Mouse (Mus musculus): Measurements from ENCODE around the gene Macf1. TPM values are rescaled to one million over a fixed set of nuclear protein-coding genes. Genes with fewer than 3 reads are reported as not detected.

Gene Macf1
- total and polyA plus RNA-seq, 3 experiments, result 71.4 to 223 (median 222) TPM

- Histone ChIP-seq H3K79me2 (replicated peaks; ENCODE audit: control insufficient read depth, insufficient read depth, low read length) (no peaks in the 10 kb centered on the region), H3K27me3 (ENCODE audit: control insufficient read depth, insufficient read depth, low read length) (no peaks in the 10 kb centered on the region), H3K4me1 (ENCODE audit: control insufficient read depth, insufficient read depth, low read length) (no peaks in the 10 kb centered on the region), H3K4me3 (no peak overlapping the region), H3K36me3 (ENCODE audit: control insufficient read depth, insufficient read depth, low read length) (no peaks in the 10 kb centered on the region), H3K9ac (ENCODE audit: low read depth, low read length) (no peak overlapping the region), H3K27ac (no peak overlapping the region)
- TF ChIP-seq POLR2A (IDR thresholded peaks at IDR 0.05; ENCODE audit: insufficient read depth, low read depth, low read length) (no peak), EP300 (IDR thresholded peaks at IDR 0.05; ENCODE audit: insufficient read depth, low read depth, low read length) (no peak), CTCF (IDR thresholded peaks at IDR 0.05) (no peak)
- intact Hi-C loops (cut with DNase I), result loop anchor here (5.0 kb wide), 1 partner anchor 49 kb away; no protein-coding TSS in a partner anchor
- no peak for DNase-seq
- WGBS, result 82% methylated on average over 8 of the region's 8 CpGs
These were observed 328.2 kb downstream of the Macf1 start for GRCm38 (mm10) chr4:123355941-123356340.

- no peak overlapping the region for H3K9ac ChIP-seq (ENCODE audit: low read depth, low read length)
- H3K27ac ChIP-seq, result no peak overlapping the region
- H3K4me3 ChIP-seq, result no peak overlapping the region
- 68% methylated on average over 10 of the region's 10 CpGs for WGBS
- H3K79me2 ChIP-seq (replicated peaks; ENCODE audit: control insufficient read depth, insufficient read depth, low read length), result no peaks in the 10 kb centered on the region
- no peaks in the 10 kb centered on the region for H3K27me3 ChIP-seq (ENCODE audit: control insufficient read depth, insufficient read depth, low read length)
- no peak for DNase-seq
- H3K4me1 ChIP-seq (ENCODE audit: control insufficient read depth, insufficient read depth, low read length), result no peaks in the 10 kb centered on the region
- no peaks in the 10 kb centered on the region; the same call in 1 of the 2 replicates for H3K36me3 ChIP-seq (ENCODE audit: control insufficient read depth, insufficient read depth, low read length)
- TF ChIP-seq CTCF (IDR thresholded peaks at IDR 0.05), result no peak
- no peak for TF ChIP-seq EP300 (IDR thresholded peaks at IDR 0.05; ENCODE audit: insufficient read depth, low read depth, low read length)
- TF ChIP-seq POLR2A (IDR thresholded peaks at IDR 0.05; ENCODE audit: insufficient read depth, low read depth, low read length), result no peak
- intact Hi-C loops (cut with DNase I), result no loop called here
These were observed 330.8 kb downstream of the Macf1 start for GRCm38 (mm10) chr4:123353271-123353877.

DNA sequence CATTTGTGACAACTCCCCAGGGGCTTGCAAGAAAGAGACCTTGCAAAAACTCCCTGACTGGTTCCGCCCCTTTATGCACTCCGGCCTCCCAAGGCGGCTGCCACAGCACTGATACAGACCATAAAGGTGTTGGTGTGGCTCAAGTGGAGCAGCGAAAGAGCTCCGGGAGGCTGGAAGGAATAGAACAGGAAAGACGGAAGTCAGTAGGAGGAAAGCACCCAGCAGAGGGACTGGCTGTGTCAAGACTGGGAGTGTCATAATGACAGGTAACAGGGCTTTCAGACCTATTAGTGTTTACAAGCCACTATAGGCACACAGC is 340.7 kb downstream of the Macf1 start:
- DNase-seq, result no peak
- Histone ChIP-seq H3K9ac (ENCODE audit: low read depth, low read length) (no peak overlapping the region), H3K27ac (no peak overlapping the region), H3K79me2 (replicated peaks; ENCODE audit: control insufficient read depth, insufficient read depth, low read length) (no peaks in the 10 kb centered on the region), H3K27me3 (ENCODE audit: control insufficient read depth, insufficient read depth, low read length) (peaks cover 8% of the 10 kb centered on the region), H3K36me3 (ENCODE audit: control insufficient read depth, insufficient read depth, low read length) (no peaks in the 10 kb centered on the region), H3K4me3 (peak overlapping the region; percentile 47), H3K4me1 (ENCODE audit: control insufficient read depth, insufficient read depth, low read length) (no peaks in the 10 kb centered on the region)
- intact Hi-C loops (cut with DNase I), result no loop called here
- TF ChIP-seq EP300 (IDR thresholded peaks at IDR 0.05; ENCODE audit: insufficient read depth, low read depth, low read length) (no peak), CTCF (IDR thresholded peaks at IDR 0.05) (no peak), POLR2A (IDR thresholded peaks at IDR 0.05; ENCODE audit: insufficient read depth, low read depth, low read length) (no peak)
- WGBS, result 4% methylated on average over 6 of the region's 6 CpGs

DNA sequence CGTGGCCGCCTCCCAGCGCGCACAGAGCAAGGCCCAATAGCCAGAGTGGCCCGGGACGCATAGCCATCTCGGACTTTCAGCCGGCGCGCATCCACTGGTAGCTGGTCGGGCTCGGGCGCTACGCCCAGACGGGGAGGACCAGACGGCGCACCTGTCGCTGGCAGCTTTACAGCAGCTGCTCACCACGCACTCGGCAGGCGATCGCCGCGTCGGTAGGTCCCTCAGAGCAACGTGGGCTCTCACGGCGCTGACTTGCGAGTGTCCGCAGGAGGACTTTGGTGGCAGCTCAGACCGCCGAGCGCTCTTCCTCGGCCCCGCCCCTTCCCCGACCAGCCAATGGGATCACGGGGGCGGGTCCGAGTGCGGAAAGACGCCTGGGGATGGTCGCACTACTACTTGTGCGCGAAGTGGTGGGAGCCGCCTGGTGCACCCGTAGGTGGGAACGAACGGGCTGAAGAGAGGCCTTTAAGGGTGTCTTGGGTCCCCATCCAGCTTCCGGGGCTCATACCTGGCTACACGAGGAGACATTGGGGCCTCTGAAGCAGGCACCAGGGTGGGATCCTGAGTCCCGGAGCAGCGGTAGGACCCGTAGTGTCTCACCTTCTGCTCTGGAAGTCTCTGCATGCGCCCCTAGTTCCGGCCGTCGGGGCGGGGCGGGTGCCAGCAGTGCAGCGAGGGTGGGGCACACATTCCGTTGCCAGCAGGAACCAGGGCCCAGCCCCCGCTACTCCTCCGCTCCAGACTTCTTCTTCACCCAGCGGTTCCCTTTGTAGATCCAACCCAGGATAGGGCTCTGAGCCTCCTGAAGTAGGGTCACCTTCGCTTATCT is 341.3 kb downstream of the Macf1 start, which contains the start of gene Bmp8a:
TSS of gene Bmp8a (minus strand) at position 611 of the 829 bp plus-strand sequence.
- no peaks in the 10 kb centered on the region for H3K79me2 ChIP-seq (replicated peaks; ENCODE audit: control insufficient read depth, insufficient read depth, low read length)
- TF ChIP-seq CTCF (IDR thresholded peaks at IDR 0.05) (no peak), EP300 (IDR thresholded peaks at IDR 0.05; ENCODE audit: insufficient read depth, low read depth, low read length) (no peak), POLR2A (IDR thresholded peaks at IDR 0.05; ENCODE audit: insufficient read depth, low read depth, low read length) (no peak)
- H3K27me3 ChIP-seq (ENCODE audit: control insufficient read depth, insufficient read depth, low read length), result peaks cover 8% of the 10 kb centered on the region
- H3K36me3 ChIP-seq (ENCODE audit: control insufficient read depth, insufficient read depth, low read length), result no peaks in the 10 kb centered on the region
- peak; percentile 74 to 76 for DNase-seq
- H3K27ac ChIP-seq, result no peak within 1 kb of the TSS
- H3K4me1 ChIP-seq (ENCODE audit: control insufficient read depth, insufficient read depth, low read length), result no peaks in the 10 kb centered on the region
- H3K4me3 ChIP-seq, result peak within 1 kb of the TSS; percentile 47
- WGBS, result under 1% methylated on average over 65 of the region's 65 CpGs
- intact Hi-C loops (cut with DNase I), result no loop called here
- peak within 1 kb of the TSS; percentile 17 for H3K9ac ChIP-seq (ENCODE audit: low read depth, low read length)

DNA sequence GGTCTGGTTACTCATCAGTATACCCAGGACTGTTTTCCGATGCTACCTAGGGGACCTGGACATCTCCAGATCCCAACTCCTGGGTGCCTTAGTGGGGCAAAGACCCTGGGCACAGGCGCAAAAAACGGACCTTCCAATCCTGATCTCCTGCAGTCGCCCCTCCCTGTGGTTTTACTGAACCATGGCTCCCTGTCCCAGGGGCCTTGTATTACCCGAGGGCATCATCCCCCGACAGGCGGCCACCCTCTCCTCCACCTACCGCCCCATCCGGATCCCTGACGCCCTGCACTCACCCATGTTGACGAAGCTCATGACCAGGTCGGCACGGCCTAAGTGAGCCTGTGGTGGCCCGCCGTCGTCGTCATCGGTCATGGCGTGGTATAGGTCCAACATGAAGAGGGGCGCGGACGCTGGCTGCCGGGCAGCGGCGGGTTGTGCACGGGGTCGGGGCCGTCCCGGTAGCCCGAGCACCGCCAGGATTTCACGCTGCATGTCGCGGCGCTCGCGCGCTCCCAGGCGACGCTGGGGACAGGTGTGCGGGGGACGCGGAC is 342.0 kb downstream of the Macf1 start:
- Histone ChIP-seq H3K27me3 (ENCODE audit: control insufficient read depth, insufficient read depth, low read length) (peaks cover 8% of the 10 kb centered on the region), H3K27ac (no peak overlapping the region), H3K9ac (ENCODE audit: low read depth, low read length) (peak overlapping the region; percentile 17), H3K4me1 (ENCODE audit: control insufficient read depth, insufficient read depth, low read length) (no peaks in the 10 kb centered on the region), H3K36me3 (ENCODE audit: control insufficient read depth, insufficient read depth, low read length) (no peaks in the 10 kb centered on the region), H3K4me3 (peak overlapping the region; percentile 47), H3K79me2 (replicated peaks; ENCODE audit: control insufficient read depth, insufficient read depth, low read length) (no peaks in the 10 kb centered on the region)
- DNase-seq, result no peak
- WGBS, result 4% methylated on average over 43 of the region's 43 CpGs
- TF ChIP-seq EP300 (IDR thresholded peaks at IDR 0.05; ENCODE audit: insufficient read depth, low read depth, low read length) (no peak), POLR2A (IDR thresholded peaks at IDR 0.05; ENCODE audit: insufficient read depth, low read depth, low read length) (no peak), CTCF (IDR thresholded peaks at IDR 0.05) (no peak)
- intact Hi-C loops (cut with DNase I), result no loop called here

DNA sequence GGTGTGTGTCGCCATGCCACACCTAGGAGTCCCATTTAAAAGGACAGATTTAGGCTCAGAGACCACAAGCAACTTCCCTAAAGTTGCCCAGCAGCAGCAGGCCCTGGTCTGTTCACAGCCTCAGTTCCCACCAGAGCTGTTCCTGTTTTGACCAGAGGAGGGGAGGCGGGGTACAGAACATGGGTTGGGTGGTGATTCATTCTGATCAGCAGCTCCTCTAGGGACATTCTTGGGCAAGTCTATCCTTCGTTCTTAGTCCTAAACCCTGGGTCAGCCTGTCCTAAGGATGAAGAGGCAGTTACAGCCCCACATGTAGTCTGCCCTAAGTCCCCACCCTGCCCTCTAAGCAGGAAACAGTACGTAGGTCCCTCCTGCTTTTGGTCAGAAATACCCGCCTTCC is 343.9 kb downstream of the Macf1 start:
- H3K4me3 ChIP-seq, result no peak overlapping the region
- no peaks in the 10 kb centered on the region for H3K4me1 ChIP-seq (ENCODE audit: control insufficient read depth, insufficient read depth, low read length)
- peaks cover 8% of the 10 kb centered on the region for H3K27me3 ChIP-seq (ENCODE audit: control insufficient read depth, insufficient read depth, low read length)
- no peak overlapping the region for H3K27ac ChIP-seq
- H3K79me2 ChIP-seq (replicated peaks; ENCODE audit: control insufficient read depth, insufficient read depth, low read length), result no peaks in the 10 kb centered on the region
- intact Hi-C loops (cut with DNase I), result no loop called here
- no peak overlapping the region for H3K9ac ChIP-seq (ENCODE audit: low read depth, low read length)
- WGBS, result 67% methylated on average over 5 of the region's 5 CpGs
- no peaks in the 10 kb centered on the region for H3K36me3 ChIP-seq (ENCODE audit: control insufficient read depth, insufficient read depth, low read length)
- no peak for DNase-seq
- TF ChIP-seq CTCF (IDR thresholded peaks at IDR 0.05) (no peak), EP300 (IDR thresholded peaks at IDR 0.05; ENCODE audit: insufficient read depth, low read depth, low read length) (no peak), POLR2A (IDR thresholded peaks at IDR 0.05; ENCODE audit: insufficient read depth, low read depth, low read length) (no peak)
